Mouse (Mus musculus): ENCODE measurements around the gene Hypk. TPM values are rescaled to one million over a fixed set of nuclear protein-coding genes. Genes with fewer than 3 reads are reported as not detected.
A peak's percentile ranks its signal among the peaks of the same experiment; 100 is the strongest.
"Not testable (repeated sequence)": the region's sequence is repeated elsewhere in the genome, so short reads cannot be mapped to it uniquely, and the experiment has no call there.

The Hypk gene
- polyA plus RNA-seq, 1 experiment from 2014 or later, result 87.4 TPM

DNA sequence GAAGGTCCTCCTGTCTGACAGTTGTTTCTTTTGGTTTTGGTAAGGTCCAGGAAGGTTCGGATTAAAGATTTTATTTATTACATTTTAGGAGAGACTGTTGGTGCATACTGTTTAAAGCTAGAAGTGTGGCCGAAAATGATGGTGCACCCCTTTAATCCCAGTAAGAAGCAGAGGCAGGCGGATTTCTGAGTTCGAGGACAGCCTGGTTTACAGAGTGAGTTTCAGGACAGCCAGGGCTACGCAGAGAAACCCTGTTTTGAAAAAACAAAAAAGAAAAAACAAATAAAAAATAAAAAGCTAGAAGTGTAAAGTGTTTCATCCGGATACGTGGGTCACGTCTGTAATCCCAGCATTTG, 21.1 kb downstream of the Hypk start:
- H3K27me3 ChIP-seq (ENCODE audit: insufficient read depth, low read length), result no peaks in the 10 kb centered on the region
- peak overlapping the region; percentile 61 for H3K4me3 ChIP-seq (ENCODE audit: low read depth, low read length)
- 0 out of 2 replicates have a peak, but pooled peaks cover 3% of the 10 kb centered on the region for H3K4me1 ChIP-seq (ENCODE audit: insufficient read depth)
- no peak for DNase-seq
- H3K9ac ChIP-seq, result peak overlapping the region; percentile 58
- 27% methylated on average over 8 of the region's 8 CpGs for WGBS
- H3K27ac ChIP-seq (ENCODE audit: low read depth), result 0 out of 2 replicates have a peak overlapping the region, but pooled peaks have one; percentile 50
- 0 out of 2 replicates have a peak, but pooled peaks have one; percentile 57 for ATAC-seq (ENCODE audit: insufficient read depth)
- no peak for TF ChIP-seq CTCF (IDR thresholded peaks at IDR 0.05; ENCODE audit: low read depth)
- H3K36me3 ChIP-seq (ENCODE audit: insufficient read depth), result no peaks in the 10 kb centered on the region
- peak overlapping the region; percentile 67 for H3K4me2 ChIP-seq
- H3K9me3 ChIP-seq (ENCODE audit: low read depth, low read length), result no peaks in the 10 kb centered on the region

DNA sequence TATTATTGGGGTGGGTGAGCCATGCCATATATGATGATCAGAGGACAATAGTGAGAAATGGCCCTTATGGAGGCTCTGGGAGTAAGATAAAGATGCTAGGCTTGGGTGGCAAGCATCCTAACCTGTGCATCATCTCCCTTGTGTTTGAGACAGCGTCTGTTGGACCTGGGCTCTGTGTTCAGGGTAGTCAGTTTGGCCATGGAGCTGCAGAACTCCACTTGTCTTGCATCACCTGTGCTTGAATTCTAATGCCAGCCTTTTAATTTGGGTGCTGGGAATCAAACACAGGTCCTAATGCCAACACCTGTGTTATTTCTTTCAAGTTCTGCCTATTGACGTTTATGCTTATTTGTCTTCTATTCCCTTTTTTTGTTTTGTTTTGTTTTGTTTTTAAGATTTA, 22.2 kb downstream of the Hypk start:
- not testable (repeated sequence) for H3K9me3 ChIP-seq (ENCODE audit: low read depth, low read length); H3K9ac ChIP-seq; ATAC-seq (ENCODE audit: insufficient read depth); H3K4me1 ChIP-seq (ENCODE audit: insufficient read depth); DNase-seq; H3K4me3 ChIP-seq (ENCODE audit: low read depth, low read length); H3K27ac ChIP-seq (ENCODE audit: low read depth); H3K4me2 ChIP-seq; H3K36me3 ChIP-seq (ENCODE audit: insufficient read depth); H3K27me3 ChIP-seq (ENCODE audit: insufficient read depth, low read length)
- WGBS, result 92% methylated on average over 2 of the region's 2 CpGs

DNA sequence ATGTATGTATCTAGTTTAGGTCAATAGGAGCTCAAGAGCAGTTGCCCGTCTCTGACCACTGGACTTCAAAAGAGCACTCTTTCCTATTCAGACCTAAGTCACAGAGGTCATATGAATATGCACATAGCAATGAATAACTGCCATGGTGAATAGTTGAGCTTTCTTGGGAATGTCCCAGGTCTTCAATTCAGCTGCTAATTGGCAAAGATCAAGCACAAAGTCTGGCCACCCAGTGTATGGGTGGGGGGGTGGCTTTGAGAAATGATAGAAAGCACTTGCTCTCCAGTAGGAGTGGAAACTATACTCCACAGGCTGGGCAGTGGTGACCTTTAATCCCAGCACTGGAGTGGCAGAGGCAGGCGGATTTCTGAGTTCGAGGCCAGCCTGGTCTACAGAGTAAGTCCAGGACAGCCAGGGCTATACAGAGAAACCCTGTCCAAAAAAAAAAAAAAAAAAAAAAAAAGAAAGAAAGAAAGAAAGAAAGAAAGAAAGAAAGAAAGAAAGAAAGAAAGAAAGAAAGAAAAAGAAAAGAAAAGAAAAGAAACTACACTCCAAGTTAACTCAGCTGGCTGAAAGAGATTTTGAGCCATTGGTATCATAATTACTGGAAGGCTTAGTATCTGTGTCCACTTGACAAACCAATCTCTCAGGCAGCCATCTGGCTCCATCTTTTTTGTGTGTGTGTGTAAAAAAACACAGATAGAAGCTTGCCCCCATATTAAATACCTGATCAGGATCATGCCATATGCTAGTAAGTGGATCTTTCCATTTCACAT, 24.6 kb downstream of the Hypk start:
- no peak overlapping the region for H3K4me2 ChIP-seq
- H3K9ac ChIP-seq, result no peak overlapping the region
- H3K27ac ChIP-seq (ENCODE audit: low read depth), result no peak overlapping the region
- no peak for ATAC-seq (ENCODE audit: insufficient read depth)
- H3K4me1 ChIP-seq (ENCODE audit: insufficient read depth), result 0 out of 2 replicates have a peak, but pooled peaks cover 3% of the 10 kb centered on the region
- no peaks in the 10 kb centered on the region for H3K9me3 ChIP-seq (ENCODE audit: low read depth, low read length)
- no peaks in the 10 kb centered on the region for H3K27me3 ChIP-seq (ENCODE audit: insufficient read depth, low read length)
- WGBS, result 86% methylated on average over 3 of the region's 3 CpGs
- no peak overlapping the region for H3K4me3 ChIP-seq (ENCODE audit: low read depth, low read length)
- no peak for DNase-seq
- H3K36me3 ChIP-seq (ENCODE audit: insufficient read depth), result no peaks in the 10 kb centered on the region
- TF ChIP-seq CTCF (IDR thresholded peaks at IDR 0.05; ENCODE audit: low read depth), result no peak

DNA sequence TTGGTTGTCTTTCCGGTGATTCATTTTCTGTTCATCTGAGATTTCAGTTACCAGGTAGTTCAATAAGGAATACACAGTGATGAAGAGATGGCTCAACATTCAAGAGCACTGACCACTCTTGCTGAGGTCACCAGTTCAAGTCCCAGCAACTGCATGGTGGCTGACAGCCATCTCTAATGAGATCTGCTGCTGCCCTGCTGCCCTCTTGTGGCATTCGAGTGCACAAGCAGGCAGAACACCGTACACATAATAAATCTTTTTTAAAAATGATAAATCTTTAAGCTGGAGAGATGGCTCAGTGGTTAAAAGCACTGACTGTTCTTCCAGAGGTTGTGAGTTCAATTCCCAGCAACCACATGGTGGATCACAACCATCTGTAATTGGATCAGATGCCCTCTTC, 27.4 kb downstream of the Hypk start:
- WGBS, result 53% methylated on average over 3 of the region's 3 CpGs
- no peak for ATAC-seq (ENCODE audit: insufficient read depth)

DNA sequence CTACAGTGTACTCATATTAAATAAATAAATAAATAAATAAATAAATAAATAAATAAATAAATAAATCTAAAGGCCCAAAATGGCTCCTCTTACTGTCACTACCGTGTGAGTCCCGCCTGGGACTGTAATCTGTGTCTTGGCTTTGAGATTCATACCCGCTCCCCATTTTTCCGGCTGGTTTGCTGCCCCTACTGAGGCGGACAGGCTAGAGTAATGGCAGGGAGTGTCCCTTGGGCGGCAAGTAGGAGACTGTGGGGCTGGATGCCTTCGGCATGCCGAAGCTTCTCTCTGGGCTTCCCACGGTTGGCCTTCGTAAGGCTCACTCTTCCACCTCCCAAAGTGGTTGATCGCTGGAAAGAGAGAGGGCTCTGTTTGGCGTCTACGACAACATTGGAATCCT, 27.8 kb downstream of the Hypk start:
- WGBS, result 80% methylated on average over 13 of the region's 13 CpGs
- H3K4me1 ChIP-seq (ENCODE audit: insufficient read depth); H3K4me2 ChIP-seq; H3K27me3 ChIP-seq (ENCODE audit: insufficient read depth, low read length); H3K9ac ChIP-seq; H3K27ac ChIP-seq (ENCODE audit: low read depth); ATAC-seq (ENCODE audit: insufficient read depth); H3K36me3 ChIP-seq (ENCODE audit: insufficient read depth); H3K4me3 ChIP-seq (ENCODE audit: low read depth, low read length); DNase-seq; H3K9me3 ChIP-seq (ENCODE audit: low read depth, low read length): not testable (repeated sequence)

More for the DNA sequence above, 27.4 kb downstream of the Hypk start:
- H3K4me1 ChIP-seq (ENCODE audit: insufficient read depth), result no peaks in the 10 kb centered on the region
- peak; percentile 58 for TF ChIP-seq CTCF (IDR thresholded peaks at IDR 0.05; ENCODE audit: low read depth)
- no peak overlapping the region for H3K27ac ChIP-seq (ENCODE audit: low read depth)
- H3K27me3 ChIP-seq (ENCODE audit: insufficient read depth, low read length), result no peaks in the 10 kb centered on the region
- DNase-seq, result peak; percentile 45
- H3K36me3 ChIP-seq (ENCODE audit: insufficient read depth), result no peaks in the 10 kb centered on the region
- no peak overlapping the region for H3K4me2 ChIP-seq
- H3K9me3 ChIP-seq (ENCODE audit: low read depth, low read length), result no peaks in the 10 kb centered on the region
- no peak overlapping the region for H3K4me3 ChIP-seq (ENCODE audit: low read depth, low read length)
- H3K9ac ChIP-seq, result no peak overlapping the region

DNA sequence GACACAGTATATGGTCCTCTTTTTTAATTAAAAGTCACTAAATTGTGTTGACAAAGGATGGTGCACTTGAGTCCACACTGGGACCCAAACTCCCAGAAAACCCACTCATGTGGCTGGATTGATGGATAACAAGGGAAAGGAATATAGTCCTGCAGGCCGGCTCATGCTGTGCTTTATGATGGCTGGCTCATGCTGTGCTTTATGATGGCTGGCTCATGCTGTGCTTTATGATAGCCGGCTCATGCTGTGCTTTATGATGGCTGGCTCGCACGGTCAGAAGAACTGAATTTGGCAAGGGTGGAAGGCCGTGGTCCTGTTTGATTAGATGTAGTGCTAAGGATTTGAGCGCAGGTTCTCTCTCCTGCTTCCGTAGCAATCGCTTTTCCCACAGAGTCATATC, 30.5 kb downstream of the Hypk start:
- Histone ChIP-seq H3K4me3 (ENCODE audit: low read depth, low read length) (no peak overlapping the region), H3K4me2 (no peak overlapping the region), H3K9me3 (ENCODE audit: low read depth, low read length) (no peaks in the 10 kb centered on the region), H3K27me3 (ENCODE audit: insufficient read depth, low read length) (no peaks in the 10 kb centered on the region), H3K4me1 (ENCODE audit: insufficient read depth) (no peaks in the 10 kb centered on the region), H3K27ac (ENCODE audit: low read depth) (no peak overlapping the region), H3K9ac (no peak overlapping the region), H3K36me3 (ENCODE audit: insufficient read depth) (no peaks in the 10 kb centered on the region)
- DNase-seq (no peak), ATAC-seq (ENCODE audit: insufficient read depth) (no peak)
- TF ChIP-seq CTCF (IDR thresholded peaks at IDR 0.05; ENCODE audit: low read depth), result no peak
- 73% methylated on average over 8 of the region's 8 CpGs for WGBS

DNA sequence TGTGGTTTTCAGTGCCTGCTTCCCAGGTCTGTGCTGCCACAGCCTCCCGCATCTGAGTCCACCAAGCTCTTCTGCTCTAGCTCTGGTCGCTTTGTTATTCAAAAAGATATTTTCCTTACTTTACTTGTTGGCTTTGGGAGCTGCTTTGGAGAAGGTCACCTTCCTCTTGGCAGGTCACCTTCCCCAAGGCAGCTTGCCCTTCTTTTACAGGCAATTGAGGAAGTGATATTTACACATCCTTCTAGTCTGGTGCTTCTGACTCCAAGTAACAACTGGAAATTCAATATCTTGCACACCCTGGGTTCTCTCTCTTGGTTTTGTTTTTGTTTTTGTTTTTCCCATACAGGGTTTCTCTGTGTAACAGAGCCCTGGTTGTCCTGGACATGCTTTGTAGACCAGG, 31.3 kb downstream of the Hypk start:
- 86% methylated on average over 1 of the region's 2 CpGs for WGBS
- H3K36me3 ChIP-seq (ENCODE audit: insufficient read depth); H3K4me3 ChIP-seq (ENCODE audit: low read depth, low read length); H3K9me3 ChIP-seq (ENCODE audit: low read depth, low read length); H3K4me1 ChIP-seq (ENCODE audit: insufficient read depth); H3K4me2 ChIP-seq; H3K27me3 ChIP-seq (ENCODE audit: insufficient read depth, low read length); ATAC-seq (ENCODE audit: insufficient read depth); DNase-seq; H3K9ac ChIP-seq; H3K27ac ChIP-seq (ENCODE audit: low read depth): not testable (repeated sequence)

DNA sequence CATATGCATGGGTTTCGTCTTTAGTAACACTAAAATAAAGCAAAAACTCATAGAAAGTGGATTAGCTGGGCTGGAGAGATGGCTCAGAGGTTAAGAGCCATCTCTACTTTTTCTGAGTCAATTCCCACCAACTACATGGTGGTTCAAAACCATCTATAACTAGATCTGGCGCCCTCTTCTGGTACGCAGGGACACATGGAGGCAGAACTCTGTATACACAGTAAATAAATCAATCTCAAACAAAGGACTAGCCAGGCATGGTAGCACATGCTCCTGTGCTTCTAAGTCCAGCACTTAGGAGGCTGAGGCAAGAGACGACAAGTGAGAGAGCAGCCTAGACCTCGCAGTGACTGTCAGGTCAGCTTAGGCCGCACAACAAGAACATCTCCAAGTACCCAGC, 48.5 kb downstream of the Hypk start:
- not testable (repeated sequence) for H3K9ac ChIP-seq; ATAC-seq (ENCODE audit: insufficient read depth); H3K9me3 ChIP-seq (ENCODE audit: low read depth, low read length); H3K4me2 ChIP-seq; H3K4me3 ChIP-seq (ENCODE audit: low read depth, low read length); H3K27ac ChIP-seq (ENCODE audit: low read depth); H3K4me1 ChIP-seq (ENCODE audit: insufficient read depth); H3K36me3 ChIP-seq (ENCODE audit: insufficient read depth); DNase-seq; H3K27me3 ChIP-seq (ENCODE audit: insufficient read depth, low read length)
- WGBS, result 75% methylated on average over 2 of the region's 6 CpGs

All from lung, embryonic 14.5 days (tissue).